Mouse (Mus musculus): Measurements from ENCODE around the gene Fbn1.

DNA sequence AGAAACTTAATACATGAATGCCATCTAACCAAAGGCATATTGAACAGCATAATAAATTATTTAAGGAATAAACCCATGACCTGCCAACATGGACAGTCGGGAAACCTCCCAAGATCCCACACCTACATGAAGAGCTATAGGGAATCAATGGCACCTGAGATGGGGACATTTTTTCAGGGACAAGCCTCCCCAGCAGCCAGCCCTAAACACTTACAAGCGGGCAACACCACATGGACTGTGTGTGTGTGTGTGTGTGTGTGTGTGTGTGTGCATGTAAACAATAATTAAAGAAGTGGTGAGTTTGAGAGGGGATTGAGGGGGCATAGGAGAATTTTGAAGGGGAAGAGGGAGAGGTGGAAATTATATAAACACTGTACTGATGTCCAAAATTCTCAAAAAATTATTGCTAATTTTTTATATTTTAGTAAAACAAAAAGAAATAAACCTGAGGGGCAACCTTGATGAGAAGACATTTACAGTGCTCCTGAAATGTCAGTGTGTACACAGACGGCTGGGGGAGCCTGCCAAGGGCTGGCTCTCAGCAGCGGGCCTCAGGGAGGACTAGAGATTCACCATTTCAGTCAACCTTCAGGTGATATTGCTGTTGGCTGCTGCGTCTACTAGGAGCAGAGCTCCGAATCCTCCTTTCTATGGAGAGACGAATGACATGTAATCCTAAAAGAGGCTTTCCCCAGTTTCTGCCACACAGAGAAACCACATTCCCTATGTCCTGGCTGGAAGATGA is 121.4 kb downstream of the Fbn1 start:
- no peak for TF ChIP-seq USF2 (conservative IDR thresholded peaks at IDR 0.05; ENCODE audit: low read depth, low read length)
- TF ChIP-seq USF1 (IDR thresholded peaks at IDR 0.05; ENCODE audit: low read depth, low read length): no peak
